Mouse (Mus musculus): ENCODE measurements at regions not wholly inside any gene's neighbourhood (a gene's known extent, or its start where the extent isn't known, plus 50 kb on each side); places are given as distances from the start of the nearest gene placed in this dataset.

DNA sequence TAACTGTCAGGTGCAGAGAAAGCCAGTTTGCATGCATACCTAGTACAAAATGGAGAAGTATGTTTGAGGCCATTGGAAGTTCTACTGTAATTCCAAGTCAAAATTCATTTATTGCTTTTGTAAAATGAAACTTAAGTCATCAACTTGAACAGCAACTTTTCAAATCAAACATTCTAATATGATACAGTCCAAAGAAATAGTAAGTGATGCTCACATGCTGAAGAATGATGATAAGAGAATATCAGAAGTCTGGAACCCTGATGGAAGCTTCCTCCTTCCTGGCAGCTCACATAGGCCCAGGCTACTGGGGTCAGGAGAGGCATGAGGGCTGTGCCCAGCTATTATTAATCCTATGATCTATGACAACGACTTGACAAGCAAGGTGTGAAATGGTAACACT, 64.1 kb upstream of the Slc38a2 start:
- Histone ChIP-seq H3K36me3 (replicated peaks) (no peaks in the 10 kb centered on the region), H3K27ac (no peak overlapping the region), H3K9me3 (no peaks in the 10 kb centered on the region), H3K9ac (no peak overlapping the region), H3K4me3 (replicated peaks) (no peak overlapping the region), H3K4me2 (no peak overlapping the region), H3K4me1 (peaks cover 3% of the 10 kb centered on the region; the same call in 1 of the 2 replicates), H3K27me3 (no peaks in the 10 kb centered on the region)
- WGBS = 90% methylated on average over 1 of the region's 1 CpGs
- no peak for ATAC-seq (ENCODE audit: low FRiP score)

DNA sequence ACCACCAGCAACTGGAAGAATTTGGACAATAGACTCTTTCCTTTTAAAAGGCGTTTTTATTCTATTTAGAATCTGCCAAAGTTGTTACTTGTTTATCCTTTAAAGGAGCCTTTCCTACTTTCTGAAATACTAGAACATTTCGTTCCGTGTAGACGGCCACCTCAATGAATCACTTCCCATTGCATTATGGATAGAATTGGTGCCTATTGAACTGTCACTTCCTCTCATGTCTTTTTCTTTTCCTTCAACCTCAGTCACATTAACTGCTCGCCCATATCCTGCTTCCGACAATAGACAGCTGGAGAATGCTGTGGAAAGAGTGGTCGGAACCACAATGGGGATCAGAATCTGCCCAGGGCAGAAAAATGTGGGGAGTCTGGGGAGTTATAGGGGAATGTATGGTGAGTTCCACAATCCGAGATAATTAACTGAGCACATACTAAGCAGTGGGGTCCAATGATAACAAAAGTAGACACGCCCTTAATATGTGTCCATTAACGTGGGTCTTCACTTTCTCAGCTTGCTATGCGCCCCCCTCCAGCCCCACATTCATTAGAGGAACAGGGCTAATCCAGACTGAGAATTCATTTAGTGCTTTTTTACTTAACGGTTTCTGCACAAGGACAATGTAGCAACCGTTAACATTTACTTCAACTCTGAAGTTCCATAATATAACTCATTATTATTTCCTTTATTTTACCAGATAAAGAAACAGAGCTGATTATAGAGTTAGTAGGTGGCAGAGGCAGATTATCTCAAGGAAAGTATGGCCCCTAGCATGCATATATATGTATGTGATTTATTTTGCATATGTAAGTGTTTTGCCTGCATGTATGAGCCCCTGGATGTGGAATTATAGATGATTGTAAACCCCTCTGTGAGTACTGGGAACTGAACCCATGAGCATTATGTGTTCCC, 59.8 kb upstream of the Slc38a2 start:
- Histone ChIP-seq H3K27me3 (no peaks in the 10 kb centered on the region), H3K4me3 (replicated peaks) (no peak overlapping the region), H3K9ac (no peak overlapping the region), H3K27ac (no peak overlapping the region), H3K4me2 (no peak overlapping the region), H3K4me1 (no peaks in the 10 kb centered on the region), H3K9me3 (no peaks in the 10 kb centered on the region), H3K36me3 (replicated peaks) (no peaks in the 10 kb centered on the region)
- 43% methylated on average over 13 of the region's 13 CpGs for WGBS
- ATAC-seq (ENCODE audit: low FRiP score) = no peak

DNA sequence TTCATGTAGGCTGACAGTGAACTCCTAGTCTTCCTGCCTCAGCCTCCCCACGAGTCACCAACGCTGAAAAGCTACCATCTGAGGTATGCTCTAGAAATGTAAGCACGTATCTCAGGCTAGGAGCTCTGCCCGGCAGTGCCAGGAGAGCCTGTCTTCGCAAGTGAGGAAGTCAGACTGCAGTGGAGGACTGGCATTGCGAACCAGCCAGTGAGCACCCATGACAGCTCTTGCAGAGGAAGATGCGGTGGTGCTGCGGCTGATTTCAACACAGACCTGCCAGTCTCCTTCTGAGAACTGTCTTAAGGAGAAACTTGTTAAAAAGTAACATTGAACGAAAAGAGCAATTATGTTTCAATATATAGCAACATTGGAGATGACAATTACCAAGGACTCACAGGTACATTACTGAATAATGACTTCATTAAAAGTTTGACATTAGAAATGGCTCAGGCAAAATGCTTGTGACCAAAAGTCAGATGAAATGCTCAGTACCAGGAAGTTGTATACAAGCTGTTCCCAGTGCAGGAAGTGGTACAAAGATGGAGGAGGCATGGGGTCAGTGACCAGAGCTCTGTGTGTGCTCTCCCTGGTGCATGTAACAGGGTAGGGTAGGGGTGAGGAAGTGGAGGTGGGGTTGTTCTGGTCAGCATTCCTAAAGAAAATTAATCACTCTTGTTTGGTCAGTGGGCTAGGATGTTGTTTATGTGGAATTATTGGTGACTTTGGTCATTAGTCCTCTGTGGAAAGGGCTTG, 58.1 kb upstream of the Slc38a2 start:
- Histone ChIP-seq H3K27me3 (no peaks in the 10 kb centered on the region), H3K9ac (no peak overlapping the region), H3K4me1 (no peaks in the 10 kb centered on the region), H3K27ac (no peak overlapping the region), H3K36me3 (replicated peaks) (no peaks in the 10 kb centered on the region), H3K4me2 (no peak overlapping the region), H3K4me3 (replicated peaks) (no peak overlapping the region), H3K9me3 (no peaks in the 10 kb centered on the region)
- no peak for ATAC-seq (ENCODE audit: low FRiP score)
- WGBS = 92% methylated on average over 9 of the region's 9 CpGs

DNA sequence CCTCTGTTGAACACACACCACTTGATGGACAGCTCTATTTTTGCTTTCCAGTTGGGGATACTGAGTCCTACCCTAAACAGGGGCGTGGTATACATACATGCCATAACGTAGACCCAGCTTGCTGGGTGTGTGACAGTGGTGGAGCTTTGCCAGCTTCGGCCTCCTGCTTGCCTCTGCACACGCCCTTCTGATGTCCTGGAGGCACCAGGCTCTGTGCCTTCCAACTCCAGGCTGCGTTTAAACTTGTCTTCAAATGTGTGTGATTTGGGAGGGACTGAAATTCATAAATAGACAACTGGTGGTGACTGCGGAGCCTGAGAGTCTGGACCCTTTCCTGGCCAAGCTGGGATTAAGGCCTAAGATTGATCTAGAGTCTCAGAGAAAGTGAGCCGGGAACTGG, 56.9 kb upstream of the Slc38a2 start:
- H3K27ac ChIP-seq = no peak overlapping the region
- no peak overlapping the region for H3K4me3 ChIP-seq (replicated peaks)
- H3K9ac ChIP-seq = no peak overlapping the region
- ATAC-seq (ENCODE audit: low FRiP score) = no peak
- WGBS = 81% methylated on average over 7 of the region's 7 CpGs
- H3K4me2 ChIP-seq = no peak overlapping the region
- H3K36me3 ChIP-seq (replicated peaks) = no peaks in the 10 kb centered on the region
- H3K27me3 ChIP-seq = no peaks in the 10 kb centered on the region
- no peaks in the 10 kb centered on the region for H3K9me3 ChIP-seq
- no peaks in the 10 kb centered on the region for H3K4me1 ChIP-seq

DNA sequence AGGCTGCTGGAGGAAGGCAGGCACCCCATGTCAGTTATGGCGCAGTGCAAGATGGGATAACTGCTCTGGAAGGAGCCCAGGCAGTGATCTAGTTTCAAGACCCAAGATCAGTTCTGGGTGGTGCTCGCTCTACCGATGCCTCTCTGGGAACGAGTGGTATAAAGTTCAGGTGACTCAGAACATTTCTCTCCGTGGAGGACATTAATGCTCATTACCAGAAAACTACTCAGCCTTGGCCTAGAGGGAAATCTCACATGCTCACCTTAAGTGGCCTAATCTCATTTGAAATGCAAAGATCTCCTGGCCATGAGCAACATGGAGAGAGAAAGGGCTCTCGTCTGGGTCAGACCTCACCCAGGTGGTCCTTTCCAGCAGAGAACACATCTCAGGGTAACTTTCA, 56.4 kb upstream of the Slc38a2 start:
- no peaks in the 10 kb centered on the region for H3K27me3 ChIP-seq
- no peak for ATAC-seq (ENCODE audit: low FRiP score)
- 73% methylated on average over 6 of the region's 6 CpGs for WGBS
- H3K9me3 ChIP-seq = no peaks in the 10 kb centered on the region
- no peak overlapping the region for H3K4me2 ChIP-seq
- H3K36me3 ChIP-seq (replicated peaks) = no peaks in the 10 kb centered on the region
- no peaks in the 10 kb centered on the region for H3K4me1 ChIP-seq
- H3K9ac ChIP-seq = no peak overlapping the region
- H3K4me3 ChIP-seq (replicated peaks) = no peak overlapping the region
- no peak overlapping the region for H3K27ac ChIP-seq

DNA sequence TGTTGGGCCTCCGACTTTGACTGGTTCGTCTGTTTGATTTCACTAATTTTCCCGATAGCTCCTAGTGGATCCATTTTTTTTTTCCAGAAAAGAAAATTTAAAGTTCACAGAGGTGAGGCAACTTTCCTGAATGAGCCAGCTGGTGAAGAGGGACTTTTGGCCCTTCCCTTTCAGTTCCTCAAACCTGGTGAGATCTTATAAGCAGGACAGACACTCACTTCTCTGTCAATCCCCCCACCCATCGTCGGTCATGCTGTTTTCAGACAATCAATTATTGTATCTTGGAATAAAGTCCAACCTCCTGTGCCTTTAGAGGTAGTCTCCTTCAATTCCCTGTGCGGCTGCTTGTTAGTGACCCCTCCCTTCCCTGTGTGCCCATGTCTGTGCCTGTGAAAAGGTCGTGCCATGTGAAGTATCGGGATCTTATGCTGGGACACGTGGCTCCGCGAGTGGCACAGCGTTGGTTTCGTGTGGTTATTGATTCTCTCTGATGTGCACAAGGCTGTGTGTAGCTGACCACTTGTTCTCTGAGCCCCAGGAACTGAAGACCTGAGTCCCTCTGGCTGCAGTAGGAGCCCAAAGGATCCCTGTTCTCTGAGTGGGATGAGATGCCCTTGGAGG, 55.9 kb upstream of the Slc38a2 start:
- ATAC-seq (ENCODE audit: low FRiP score) = no peak
- 89% methylated on average over 13 of the region's 13 CpGs for WGBS

DNA sequence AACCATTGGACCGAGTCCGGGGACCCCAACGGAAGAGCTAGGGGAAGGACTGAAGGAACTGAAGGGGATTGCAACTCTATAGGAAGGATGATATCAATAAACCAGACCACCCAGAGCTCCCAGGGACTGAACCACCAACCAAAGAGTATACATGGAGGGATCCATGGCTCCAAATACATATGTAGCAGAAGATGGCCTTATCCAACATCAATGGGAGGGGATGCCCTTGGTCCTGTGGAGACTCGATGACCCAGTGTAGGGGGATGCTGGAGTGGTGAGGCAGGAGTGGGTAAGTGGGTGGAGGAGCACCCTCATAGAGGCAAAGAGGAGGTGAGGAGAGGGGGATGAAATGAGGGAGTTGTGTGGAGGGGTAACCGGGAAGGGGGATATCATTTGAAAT, 54.5 kb upstream of the Slc38a2 start:
- no peak for ATAC-seq (ENCODE audit: low FRiP score)
- H3K9ac ChIP-seq = no peak overlapping the region
- no peak overlapping the region for H3K4me2 ChIP-seq
- no peaks in the 10 kb centered on the region for H3K27me3 ChIP-seq
- no peaks in the 10 kb centered on the region for H3K36me3 ChIP-seq (replicated peaks)
- H3K4me3 ChIP-seq (replicated peaks) = no peak overlapping the region
- no peaks in the 10 kb centered on the region for H3K4me1 ChIP-seq
- H3K9me3 ChIP-seq = no peaks in the 10 kb centered on the region
- H3K27ac ChIP-seq = no peak overlapping the region
- 97% methylated on average over 5 of the region's 5 CpGs for WGBS

More for the DNA sequence above, 55.9 kb upstream of the Slc38a2 start:
- no peaks in the 10 kb centered on the region for H3K4me1 ChIP-seq
- no peaks in the 10 kb centered on the region for H3K27me3 ChIP-seq
- no peak overlapping the region for H3K4me2 ChIP-seq
- H3K9me3 ChIP-seq = no peaks in the 10 kb centered on the region
- no peak overlapping the region for H3K27ac ChIP-seq
- H3K9ac ChIP-seq = no peak overlapping the region
- H3K36me3 ChIP-seq (replicated peaks) = no peaks in the 10 kb centered on the region
- no peak overlapping the region for H3K4me3 ChIP-seq (replicated peaks)

DNA sequence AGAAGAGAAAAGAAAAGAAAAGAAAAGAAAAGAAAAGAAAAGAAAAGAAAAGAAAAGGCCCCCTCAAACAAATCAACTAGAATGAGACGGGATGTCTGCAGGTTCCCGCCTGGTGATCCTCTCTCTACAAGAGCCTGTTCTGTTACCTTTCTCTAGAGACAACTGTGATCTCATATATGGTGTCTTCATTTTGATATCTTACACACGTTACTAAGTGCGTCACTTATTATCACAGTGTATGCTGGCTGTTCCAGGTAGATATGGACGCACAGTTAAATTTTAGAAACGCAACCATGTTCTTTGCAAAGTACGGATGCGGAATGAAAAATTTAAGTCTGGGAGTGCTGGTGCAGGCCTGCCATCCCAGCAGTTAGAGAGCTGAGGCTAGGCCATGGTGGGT, 53.2 kb upstream of the Slc38a2 start:
- H3K4me2 ChIP-seq = no peak overlapping the region
- H3K36me3 ChIP-seq (replicated peaks) = no peaks in the 10 kb centered on the region
- H3K9me3 ChIP-seq = no peaks in the 10 kb centered on the region
- no peak overlapping the region for H3K9ac ChIP-seq
- ATAC-seq (ENCODE audit: low FRiP score) = no peak
- H3K4me1 ChIP-seq = no peaks in the 10 kb centered on the region; the same call in 1 of the 2 replicates
- H3K27me3 ChIP-seq = no peaks in the 10 kb centered on the region
- H3K4me3 ChIP-seq (replicated peaks) = no peak overlapping the region
- 93% methylated on average over 8 of the region's 8 CpGs for WGBS
- H3K27ac ChIP-seq = no peak overlapping the region

DNA sequence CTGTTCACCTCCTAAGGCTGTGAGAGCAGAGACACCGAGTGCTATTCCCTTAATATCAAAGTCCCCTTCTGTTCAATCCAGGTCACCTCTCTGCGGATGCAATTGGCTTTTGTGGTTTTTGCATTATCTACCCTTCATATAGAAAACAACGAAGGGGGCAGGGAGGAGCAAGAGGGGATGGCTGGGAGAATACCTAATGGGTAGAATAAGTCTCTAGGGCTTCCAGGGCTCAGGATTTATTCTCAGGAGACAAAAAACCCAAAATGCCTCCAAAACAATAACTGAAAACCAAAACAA, 52.5 kb upstream of the Slc38a2 start:
- Histone ChIP-seq H3K36me3 (replicated peaks) (no peaks in the 10 kb centered on the region), H3K9me3 (no peaks in the 10 kb centered on the region), H3K27ac (no peak overlapping the region), H3K27me3 (no peaks in the 10 kb centered on the region), H3K4me3 (replicated peaks) (no peak overlapping the region), H3K9ac (no peak overlapping the region), H3K4me1 (no peaks in the 10 kb centered on the region; the same call in 1 of the 2 replicates), H3K4me2 (no peak overlapping the region)
- 87% methylated on average over 3 of the region's 3 CpGs for WGBS
- no peak for ATAC-seq (ENCODE audit: low FRiP score)

DNA sequence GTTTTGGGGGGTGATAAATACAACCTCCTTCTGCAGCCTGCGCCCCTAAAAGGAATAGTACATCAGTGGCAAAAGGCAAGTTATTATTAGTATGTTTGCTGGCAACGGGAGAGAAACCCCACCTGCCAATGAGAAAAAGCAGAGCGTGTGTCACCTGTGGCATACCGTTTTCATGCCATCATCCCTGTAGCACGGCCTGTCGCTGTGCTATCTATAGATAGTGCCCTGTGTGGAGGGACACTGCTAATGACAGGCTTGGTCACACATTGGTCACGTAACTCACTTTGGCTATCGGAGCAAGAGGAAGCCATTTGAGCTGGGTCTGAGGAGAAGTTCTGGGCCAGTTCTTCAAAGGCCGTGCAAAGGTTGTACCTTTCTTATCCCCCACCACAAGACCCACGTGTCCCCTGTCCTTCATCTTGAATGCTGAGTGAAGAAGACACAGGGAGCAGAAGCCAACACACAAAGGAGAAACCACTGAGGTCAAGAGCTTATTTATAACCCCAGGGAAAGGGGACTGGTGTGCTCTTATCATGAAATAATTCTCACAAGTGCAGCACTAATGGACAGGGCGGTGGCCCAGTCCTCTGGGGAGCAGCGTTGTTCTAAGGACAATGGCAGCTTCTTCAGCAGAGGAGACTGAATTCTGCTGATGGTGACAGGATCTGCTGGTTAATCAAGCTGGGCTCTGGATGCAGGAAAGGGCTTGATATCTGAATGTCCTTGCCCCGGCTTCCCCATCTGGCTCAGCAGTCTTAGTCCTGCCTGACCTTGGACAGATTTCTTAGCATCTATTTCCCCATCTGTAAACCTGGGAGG, 51.9 kb upstream of the Slc38a2 start:
- no peak for ATAC-seq (ENCODE audit: low FRiP score)
- no peaks in the 10 kb centered on the region for H3K9me3 ChIP-seq
- no peak overlapping the region for H3K27ac ChIP-seq
- no peak overlapping the region for H3K4me3 ChIP-seq (replicated peaks)
- no peak overlapping the region for H3K4me2 ChIP-seq
- no peaks in the 10 kb centered on the region for H3K27me3 ChIP-seq
- WGBS = 92% methylated on average over 13 of the region's 13 CpGs
- H3K4me1 ChIP-seq = no peaks in the 10 kb centered on the region; the same call in 1 of the 2 replicates
- no peak overlapping the region for H3K9ac ChIP-seq
- no peaks in the 10 kb centered on the region for H3K36me3 ChIP-seq (replicated peaks)

DNA sequence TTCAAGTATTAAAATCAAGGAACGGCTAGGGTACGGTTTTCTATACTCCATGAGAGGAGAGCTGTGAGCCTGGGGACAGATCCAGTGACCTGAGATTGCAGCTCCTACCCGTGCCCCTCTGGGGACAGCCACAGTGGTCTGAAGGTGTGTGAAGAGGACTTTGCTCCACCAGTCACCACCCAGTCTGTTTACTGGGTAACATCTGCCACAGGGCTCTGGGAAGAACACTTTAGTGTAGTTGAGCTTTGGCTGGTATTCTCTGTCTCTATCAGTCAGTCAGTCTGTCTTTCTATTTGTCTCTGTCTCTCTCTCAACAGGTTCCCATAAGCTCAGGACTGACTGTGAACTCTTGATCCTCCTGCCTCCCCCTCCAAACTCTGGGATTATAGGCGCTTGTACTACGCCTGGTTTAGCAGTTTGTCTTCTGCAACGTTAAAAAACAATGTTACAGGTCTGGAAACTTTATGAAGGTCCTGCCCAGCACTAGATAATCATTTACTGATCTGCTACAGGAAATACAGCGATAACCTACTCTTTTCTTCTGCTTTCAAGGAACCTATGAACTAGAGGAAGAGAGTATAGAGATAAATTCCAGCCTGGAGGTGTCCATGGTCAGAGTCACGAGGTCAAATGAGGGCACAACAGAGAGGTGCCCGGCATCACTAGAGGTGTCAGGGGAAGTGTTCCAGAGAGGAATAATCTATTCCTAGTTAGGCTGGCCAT, 50.2 kb upstream of the Slc38a2 start:
- no peak overlapping the region for H3K4me3 ChIP-seq (replicated peaks)
- H3K27me3 ChIP-seq = no peaks in the 10 kb centered on the region
- no peak overlapping the region for H3K4me2 ChIP-seq
- H3K9me3 ChIP-seq = no peaks in the 10 kb centered on the region
- H3K9ac ChIP-seq = no peak overlapping the region
- no peak overlapping the region for H3K27ac ChIP-seq
- no peaks in the 10 kb centered on the region for H3K36me3 ChIP-seq (replicated peaks)
- 77% methylated on average over 9 of the region's 9 CpGs for WGBS
- no peak for ATAC-seq (ENCODE audit: low FRiP score)
- no peaks in the 10 kb centered on the region; the same call in 1 of the 2 replicates for H3K4me1 ChIP-seq
